Comparison of ENCODE assay signal across 18 mouse cellular contexts in the genomic region with DNA sequence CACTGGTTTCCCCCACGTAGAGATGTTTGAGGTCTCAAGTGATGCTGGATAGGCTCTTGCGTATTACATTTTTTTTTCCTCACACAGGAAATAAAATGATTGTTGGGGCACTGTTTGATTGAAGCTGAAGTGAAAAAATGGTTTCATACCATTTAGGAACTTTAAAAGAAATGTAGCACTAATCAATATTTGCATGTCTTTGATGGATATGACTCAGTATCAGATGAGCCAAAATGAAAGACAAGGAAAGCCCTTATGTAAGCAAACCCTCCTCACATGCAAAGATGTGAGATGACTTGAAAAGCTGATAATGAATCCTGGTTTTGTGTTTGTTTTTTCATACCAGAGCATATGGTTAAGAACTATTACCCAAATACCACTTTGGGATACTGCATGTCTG.
"Had no signal": no experiment of that assay in that cellular context is flagged by ENCODE, and none has a peak within 500 bp of the region (broad histone marks: within the 10 kb centered on the region; RNA-seq: fewer than 3 reads in every experiment).

No protein-coding gene starts in this region.

- ATAC-seq: hindbrain, postnatal 0 days; intestine, embryonic 16.5 days; liver, postnatal 0 days had no signal

- DNase-seq: gastrocnemius, adult 2 months; gastrocnemius, postnatal 10 days; gastrocnemius, postnatal 25 days; heart, adult 11 months; heart, adult 2 months; heart, postnatal 4 days; kidney, adult 18-20 months; kidney, adult 8-10 months; kidney, postnatal 10 days; kidney, postnatal 25 days; kidney, postnatal 4 days; layer of hippocampus, adult 9-11 months; layer of hippocampus, postnatal 36 days; liver; liver, embryonic 13.5 days; liver, postnatal 0 days had no signal
